Mouse (Mus musculus): ENCODE data around the gene Dtd2. TPM values are rescaled to one million over a fixed set of nuclear protein-coding genes. Genes with fewer than 3 reads are reported as not detected.

Dtd2 gene
- total and polyA plus RNA-seq, 3 experiments, result 15.5 to 22.4 TPM; not detected in 1

- H3K27me3 ChIP-seq (ENCODE audit: control insufficient read depth in 1 of 2, insufficient read depth in 2 of 2, low read length in 2 of 2), result peaks cover 2% of the 10 kb centered on the region in 2 experiments; a peak in 3 of 4 replicates
- H3K27ac ChIP-seq (ENCODE audit: control insufficient read depth, low read depth, low read length), result no peak overlapping the region
- no peaks in the 10 kb centered on the region for H3K9me3 ChIP-seq (replicated peaks; ENCODE audit: insufficient read depth, low read length)
- H3K79me2 ChIP-seq (ENCODE audit: control insufficient read depth, insufficient read depth, low read length, poor library complexity), result no peaks in the 10 kb centered on the region
- H3K9ac ChIP-seq (ENCODE audit: control insufficient read depth, low read depth, low read length, poor library complexity, severe bottlenecking), result no peak overlapping the region
- DNase-seq (ENCODE audit: low read depth, low spot score), result peak; percentile 55
- no peaks in the 10 kb centered on the region for H3K4me1 ChIP-seq (ENCODE audit: control insufficient read depth in 1 of 2, insufficient read depth in 2 of 2, low read length in 2 of 2)
- H3K36me3 ChIP-seq (ENCODE audit: control insufficient read depth in 1 of 2, insufficient read depth in 2 of 2, low read length in 2 of 2), result no peaks in the 10 kb centered on the region
- no peak overlapping the region for H3K4me3 ChIP-seq (ENCODE audit: control insufficient read depth in 1 of 2, insufficient read depth in 1 of 2, low read depth in 2 of 2, low read length in 2 of 2)
- TF ChIP-seq SIN3A (IDR thresholded peaks at IDR 0.05; ENCODE audit: low read length) (0 out of 2 replicates have a peak, but pooled peaks have one; percentile 26), ZNF384 (IDR thresholded peaks at IDR 0.05; ENCODE audit: low read depth, low read length) (peak; percentile 63), MEF2A (IDR thresholded peaks at IDR 0.05; ENCODE audit: extremely low read depth, insufficient replicate concordance, low read depth, low read length, poor library complexity, severe bottlenecking) (no peak), BHLHE40 (IDR thresholded peaks at IDR 0.05; ENCODE audit: borderline replicate concordance, low read depth, low read length) (no peak), CHD2 (IDR thresholded peaks at IDR 0.05; ENCODE audit: low read length) (no peak), CHD1 (IDR thresholded peaks at IDR 0.05; ENCODE audit: low read depth, low read length) (no peak), RAD21 (IDR thresholded peaks at IDR 0.05; ENCODE audit: low read depth, low read length) (peak; percentile 92), HCFC1 (IDR thresholded peaks at IDR 0.05; ENCODE audit: low read depth, low read length) (no peak), ZC3H11A (IDR thresholded peaks at IDR 0.05; ENCODE audit: low read depth, low read length) (peak; percentile 92), CTCF (IDR thresholded peaks at IDR 0.05 in 2 of 3, conservative IDR thresholded peaks at IDR 0.05 in 1 of 3; ENCODE audit: control insufficient read depth in 1 of 3, insufficient read depth in 1 of 3, low read depth in 2 of 3, low read length in 3 of 3, poor library complexity in 1 of 3, severe bottlenecking in 1 of 3) (peak in 2 of 3 experiments; percentile 49 to 77; a peak in 4 of 6 replicates), USF1 (IDR thresholded peaks at IDR 0.05; ENCODE audit: low read depth, low read length) (no peak), JUND (IDR thresholded peaks at IDR 0.05; ENCODE audit: low read depth, low read length) (no peak), POLR2AphosphoS5 (IDR thresholded peaks at IDR 0.05; ENCODE audit: borderline replicate concordance, low read depth, low read length) (no peak), MYB (IDR thresholded peaks at IDR 0.05; ENCODE audit: low read depth, low read length) (no peak), MYC (IDR thresholded peaks at IDR 0.05; ENCODE audit: low read depth, low read length) (0 out of 2 replicates have a peak, but pooled peaks have one; percentile 34), SMC3 (IDR thresholded peaks at IDR 0.05; ENCODE audit: low read depth, low read length) (peak; percentile 91)
These were observed 32.1 kb upstream of the Dtd2 start for GRCm38 (mm10) chr12:52038352-52038751.

DNA sequence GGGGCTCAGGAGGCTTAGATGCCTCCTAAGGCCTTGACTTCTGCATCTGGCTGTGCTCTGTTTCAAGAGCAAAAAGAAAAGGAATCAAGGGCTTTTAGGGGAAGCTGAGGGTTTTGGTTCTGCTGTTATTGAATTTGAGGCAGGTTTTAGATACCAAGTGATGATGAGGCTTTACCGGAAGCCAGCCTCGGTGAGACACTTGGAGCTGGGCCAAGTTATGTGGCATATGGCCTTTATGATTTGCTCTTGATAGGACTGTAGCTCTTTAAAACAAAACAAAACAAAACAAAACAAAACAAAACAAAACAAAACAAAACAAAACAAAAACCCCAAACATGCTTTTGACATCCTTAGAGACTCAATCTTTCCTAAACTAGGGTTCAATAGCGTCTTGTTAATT lies 28.7 kb upstream of the Dtd2 start:
- no peak overlapping the region for H3K27ac ChIP-seq (ENCODE audit: control insufficient read depth, low read depth, low read length)
- H3K36me3 ChIP-seq (ENCODE audit: control insufficient read depth in 1 of 2, insufficient read depth in 2 of 2, low read length in 2 of 2), result no peaks in the 10 kb centered on the region
- H3K9ac ChIP-seq (ENCODE audit: control insufficient read depth, low read depth, low read length, poor library complexity, severe bottlenecking), result no peak overlapping the region
- H3K4me3 ChIP-seq (ENCODE audit: control insufficient read depth in 1 of 2, insufficient read depth in 1 of 2, low read depth in 2 of 2, low read length in 2 of 2), result no peak overlapping the region
- no peak for DNase-seq (ENCODE audit: low read depth, low spot score)
- no peaks in the 10 kb centered on the region for H3K79me2 ChIP-seq (ENCODE audit: control insufficient read depth, insufficient read depth, low read length, poor library complexity)
- H3K4me1 ChIP-seq (ENCODE audit: control insufficient read depth in 1 of 2, insufficient read depth in 2 of 2, low read length in 2 of 2), result no peaks in the 10 kb centered on the region
- peaks cover 0 to 2% of the 10 kb centered on the region in 2 experiments; a peak in 3 of 4 replicates for H3K27me3 ChIP-seq (ENCODE audit: control insufficient read depth in 1 of 2, insufficient read depth in 2 of 2, low read length in 2 of 2)
- no peaks in the 10 kb centered on the region for H3K9me3 ChIP-seq (replicated peaks; ENCODE audit: insufficient read depth, low read length)
- no peak for TF ChIP-seq MYB (IDR thresholded peaks at IDR 0.05; ENCODE audit: low read depth, low read length)

All from MEL (cell line).